Mouse (Mus musculus) layer of hippocampus, adult 2 months (tissue): ENCODE results near the gene Gstz1. TPM values are rescaled to one million over a fixed set of nuclear protein-coding genes. Genes with fewer than 3 reads are reported as not detected.

ENCODE experiments used
- DNase-seq, 2 experiments: peaks; one replicate each; pipeline ENCODE4 v3.0.0; 2022; ENCODE audit warnings: low spot score in 2 of 2
- H3K27ac ChIP-seq: fragments of 200-600 bp; 2 replicates; pipeline ENCODE4 v1.8.1; 2022
- H3K4me3 ChIP-seq: fragments of 200-600 bp; 2 replicates; pipeline ENCODE4 v1.8.1; 2022; ENCODE audit warnings: mild to moderate bottlenecking
- CTCF ChIP-seq: fragments of 200-600 bp; conservative IDR thresholded peaks from 2 replicates; pipeline ENCODE4 v1.8.1; 2022; ENCODE audit warnings: antibody characterized with exemption, mild to moderate bottlenecking, moderate library complexity
- long read RNA-seq, 2 experiments: library from polyadenylated mRNA; stranded (forward); transcript quantifications; one replicate each; pipeline ENCODE4 v2.0.0; 2021; ENCODE audit warnings: borderline mapping rate in 2 of 2
- total RNA-seq, 2 experiments: library from RNA; stranded (reverse); gene quantifications; 2 replicates each; pipeline ENCODE4 v1.2.3; 2021

Gstz1 gene
- total RNA-seq, result 10 to 100 TPM; 48.7 to 50.9 TPM
- long read RNA-seq, experiment 1, transcript Gstz1-201 (9 exons, 1,656 nt), result major isoform, 24 of 44 reads
- long read RNA-seq, experiment 1, partial matches to known transcripts, result 4 of 44 reads
- long read RNA-seq, experiment 1, other reads (novel, unspliced or antisense), result 16 of 44 reads
- long read RNA-seq, experiment 2, transcript Gstz1-201 (9 exons, 1,656 nt), result major isoform, 40 of 67 reads
- long read RNA-seq, experiment 2, partial matches to known transcripts, result 15 of 67 reads
- long read RNA-seq, experiment 2, other reads (novel, unspliced or antisense), result 12 of 67 reads

GRCm38 (mm10) chr12:87146966-87147365 is at the start of gene Gstz1:
Gene Gstz1 (plus strand): TSS chr12:87147165.
- Histone ChIP-seq H3K4me3 (peak within 1 kb of the TSS; percentile 77), H3K27ac (peak within 1 kb of the TSS; percentile 92)
- peak; percentile 82 to 91 for DNase-seq
- no peak for TF ChIP-seq CTCF

DNA sequence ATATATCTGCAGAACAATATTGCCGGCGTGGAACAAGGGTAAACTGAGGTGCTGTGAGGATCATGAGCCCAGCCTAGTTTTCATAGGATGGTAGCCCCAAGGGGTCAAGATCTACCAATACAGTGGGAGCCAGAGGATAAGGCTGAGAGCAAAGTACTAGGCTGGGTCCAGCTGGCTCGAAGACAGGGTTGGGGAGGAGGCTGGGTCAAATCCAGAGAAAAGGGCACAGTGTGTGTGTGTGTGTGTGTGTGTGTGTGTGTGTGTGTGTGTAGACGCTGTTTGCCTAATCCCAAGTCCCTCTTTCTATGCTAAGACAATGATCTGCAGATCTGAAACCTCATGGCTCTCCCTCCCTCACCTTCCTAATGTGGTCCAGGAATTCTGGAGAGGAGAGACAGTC is 46.6 kb upstream of the Gstz1 start:
- DNase-seq, result no peak
- Histone ChIP-seq H3K4me3 (no peak overlapping the region), H3K27ac (no peak overlapping the region)
- no peak for TF ChIP-seq CTCF

DNA sequence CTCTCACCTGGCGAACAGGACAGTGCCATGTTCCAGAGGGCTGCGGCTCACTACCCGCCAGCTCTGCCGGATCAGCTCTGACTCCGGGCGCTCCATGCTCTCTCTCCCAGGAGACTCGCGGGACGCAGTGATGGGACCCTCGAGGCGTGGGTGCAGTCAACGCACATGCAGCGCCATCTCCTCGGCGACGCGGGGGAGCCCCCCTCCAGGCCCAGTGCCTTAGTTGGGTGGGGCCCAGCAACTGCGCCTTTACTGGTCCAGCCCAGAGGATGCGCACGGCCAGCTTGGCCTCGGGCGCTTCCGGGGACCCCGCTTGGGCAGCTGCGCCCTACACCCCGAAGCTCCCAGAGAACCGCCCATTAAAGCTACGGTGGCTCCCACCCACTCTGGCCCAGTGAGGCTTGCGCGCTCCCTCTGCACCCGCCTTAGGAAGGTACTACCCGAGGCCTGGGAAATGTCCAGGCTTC is 44.8 kb upstream of the Gstz1 start, which contains the start of gene Ngb:
Gene Ngb, minus strand, starts transcription at position 375 of the 467 bp plus-strand sequence.
- H3K27ac ChIP-seq, result no peak within 1 kb of the TSS
- DNase-seq, result no peak
- no peak for TF ChIP-seq CTCF
- H3K4me3 ChIP-seq, result peak within 1 kb of the TSS; percentile 40

DNA sequence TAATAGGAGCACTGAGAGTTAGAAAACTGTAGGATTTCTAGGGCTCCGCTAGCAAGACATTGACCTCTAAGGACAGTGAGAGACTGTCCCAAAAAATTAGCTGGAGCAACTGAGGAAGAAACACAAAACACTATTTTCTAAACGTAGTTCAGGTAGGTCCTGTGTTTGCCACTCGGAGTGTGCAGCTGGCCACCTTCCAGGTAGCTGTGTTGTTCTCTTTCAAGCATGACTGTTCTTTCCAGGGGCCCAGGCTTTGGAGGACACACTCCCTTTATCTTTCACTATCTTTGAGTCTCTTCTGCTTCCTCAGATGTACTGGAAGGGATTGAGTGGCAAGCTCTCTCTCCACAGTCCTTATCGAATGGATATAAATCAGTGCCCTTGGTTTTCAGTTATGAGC is 43.5 kb upstream of the Gstz1 start:
- Histone ChIP-seq H3K27ac (no peak overlapping the region), H3K4me3 (no peak overlapping the region)
- no peak for TF ChIP-seq CTCF
- DNase-seq, result no peak

- Histone ChIP-seq H3K4me3 (no peak overlapping the region), H3K27ac (no peak overlapping the region)
- DNase-seq, result no peak
- no peak for TF ChIP-seq CTCF
Observed at GRCm38 (mm10) chr12:87104796-87105195, 42.2 kb upstream of the Gstz1 start.

GRCm38 (mm10) chr12:87107357-87107977 is 39.5 kb upstream of the Gstz1 start:
- TF ChIP-seq CTCF, result no peak

GRCm38 (mm10) chr12:87121918-87122589 is 24.9 kb upstream of the Gstz1 start:
- no peak for TF ChIP-seq CTCF
- H3K4me3 ChIP-seq, result no peak overlapping the region
- DNase-seq, result no peak
- H3K27ac ChIP-seq, result no peak overlapping the region

More at GRCm38 (mm10) chr12:87107357-87107977, 39.5 kb upstream of the Gstz1 start:
- H3K4me3 ChIP-seq, result no peak overlapping the region
- no peak for DNase-seq
- no peak overlapping the region for H3K27ac ChIP-seq

DNA sequence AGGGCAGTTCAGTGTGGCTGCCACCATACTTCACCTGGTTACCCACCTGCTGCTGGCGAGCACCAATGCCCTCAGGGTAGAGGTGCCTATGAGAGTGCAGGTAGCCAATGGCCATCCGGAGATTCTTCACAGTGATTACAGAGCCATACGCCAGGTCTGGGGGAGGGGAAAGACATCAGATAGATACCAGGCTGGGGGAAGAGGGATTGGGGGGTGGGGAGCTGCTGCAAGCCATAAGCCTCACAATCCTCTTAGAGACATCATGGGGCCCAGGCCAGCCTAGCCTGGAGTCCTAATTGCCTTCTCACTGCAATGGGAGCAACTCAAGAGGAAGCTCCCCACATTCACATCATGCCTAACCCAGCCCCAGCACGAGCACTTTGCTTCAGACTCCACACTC is 19.7 kb upstream of the Gstz1 start:
- no peak overlapping the region for H3K27ac ChIP-seq
- TF ChIP-seq CTCF, result no peak
- DNase-seq, result no peak
- H3K4me3 ChIP-seq, result no peak overlapping the region

DNA sequence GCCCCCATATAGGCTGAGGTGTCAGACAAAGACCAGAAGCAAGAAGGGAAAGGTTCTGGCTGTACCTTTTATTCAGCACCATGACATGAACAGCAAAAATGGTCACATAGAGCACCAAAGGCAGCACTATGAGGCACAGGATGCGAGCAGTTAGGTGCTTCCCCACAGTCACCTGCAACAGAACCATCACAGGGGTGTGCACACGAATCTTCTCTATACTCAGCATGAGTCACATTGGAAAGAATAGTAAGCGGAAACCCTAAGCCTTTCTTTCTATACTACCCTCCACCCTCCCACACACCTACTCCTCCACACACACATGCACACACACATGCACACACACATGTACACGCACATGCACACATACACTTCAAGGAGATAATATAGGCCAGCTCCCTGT is 16.7 kb upstream of the Gstz1 start:
- no peak for DNase-seq
- Histone ChIP-seq H3K4me3 (no peak overlapping the region), H3K27ac (no peak overlapping the region)
- TF ChIP-seq CTCF, result no peak

GRCm38 (mm10) chr12:87131181-87131580 is 15.8 kb upstream of the Gstz1 start:
- H3K27ac ChIP-seq, result no peak overlapping the region
- no peak for DNase-seq
- no peak overlapping the region for H3K4me3 ChIP-seq
- no peak for TF ChIP-seq CTCF

DNA sequence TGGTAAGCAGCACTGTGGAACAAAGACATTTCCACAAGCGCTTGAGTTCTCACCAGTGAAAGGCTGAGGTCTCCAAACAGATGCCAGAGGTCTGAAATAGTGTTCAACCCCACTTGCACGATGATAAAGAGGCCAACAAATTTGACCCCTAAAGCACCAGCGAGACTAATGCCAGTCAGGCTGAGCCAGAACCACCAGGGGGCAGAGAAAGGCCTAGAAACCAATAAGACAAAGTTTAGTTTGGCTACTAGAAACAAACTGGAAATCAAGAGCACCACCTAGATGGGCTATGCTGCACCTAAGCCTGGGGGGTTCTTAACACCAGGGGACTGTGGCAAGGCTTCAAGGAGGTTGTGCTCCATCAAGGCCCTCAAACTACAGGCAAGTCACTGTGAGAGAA is 15.3 kb upstream of the Gstz1 start:
- DNase-seq, result peak in 1 of 2 experiments; percentile 19
- H3K27ac ChIP-seq, result no peak overlapping the region
- TF ChIP-seq CTCF, result peak; percentile 75
- no peak overlapping the region for H3K4me3 ChIP-seq

DNA sequence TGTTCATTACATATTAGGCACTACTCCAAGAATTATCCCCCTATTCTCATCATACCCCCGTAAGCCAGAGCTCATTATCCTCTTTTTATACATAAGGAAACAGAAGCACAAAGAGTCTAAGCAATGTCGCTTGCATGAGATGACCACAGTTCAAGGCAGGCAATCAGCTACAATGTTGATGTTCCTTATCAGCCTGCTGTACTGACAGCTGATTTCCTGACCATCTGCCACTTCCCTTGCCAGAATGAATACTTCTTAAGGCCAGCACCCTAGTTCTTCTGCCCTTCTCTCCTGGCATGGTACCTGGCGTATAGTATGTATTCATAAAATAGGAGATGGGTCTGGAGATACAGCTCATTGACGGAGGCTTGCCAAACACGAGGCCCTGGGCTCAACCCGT is 14.8 kb upstream of the Gstz1 start:
- no peak for TF ChIP-seq CTCF

GRCm38 (mm10) chr12:87132784-87133183 is 14.2 kb upstream of the Gstz1 start:
- Histone ChIP-seq H3K27ac (no peak overlapping the region), H3K4me3 (no peak overlapping the region)
- DNase-seq, result no peak
- no peak for TF ChIP-seq CTCF

More for the DNA sequence above, 14.8 kb upstream of the Gstz1 start:
- Histone ChIP-seq H3K27ac (no peak overlapping the region), H3K4me3 (no peak overlapping the region)
- no peak for DNase-seq
